13 mouse cellular contexts compared by ENCODE assay signal in the genomic region with DNA sequence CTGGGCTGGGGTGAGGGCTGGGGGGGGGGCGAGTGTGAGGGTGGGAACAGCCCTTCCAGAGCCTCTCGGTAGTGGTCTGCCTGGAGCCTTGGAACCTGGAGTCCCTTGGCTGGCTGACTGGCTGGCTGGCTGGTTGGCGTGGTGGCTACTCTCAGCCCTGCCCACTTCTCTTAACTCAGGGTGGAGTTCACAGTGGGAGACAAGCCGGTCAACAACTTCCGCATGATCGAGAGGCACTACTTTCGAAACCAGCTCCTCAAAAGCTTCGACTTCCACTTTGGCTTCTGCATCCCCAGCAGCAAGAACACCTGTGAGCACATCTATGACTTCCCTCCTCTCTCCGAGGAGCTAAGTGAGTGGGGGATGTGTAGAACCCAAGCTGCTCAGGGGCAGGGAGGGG. TPM values are rescaled to one million over a fixed set of nuclear protein-coding genes. Genes with fewer than 3 reads are reported as not detected.
DNase-seq lines count a peak whose midpoint lies in the region; ATAC-seq and TF ChIP-seq lines count a peak whose summit lies in the region.
"Had no signal": no experiment of that assay in that cellular context is flagged by ENCODE, and none has a peak within 500 bp of the region (broad histone marks: within the 10 kb centered on the region; RNA-seq: fewer than 3 reads in every experiment).

No protein-coding gene starts in this region.

- H3K9me3 ChIP-seq in E14TG2a.4 (ENCODE audit: low read length) = no peaks in the 10 kb centered on the region
- H3K9me3 ChIP-seq in liver, embryonic 15.5 days (replicated peaks) = no peaks in the 10 kb centered on the region
- H3K9me3 ChIP-seq: forebrain, embryonic 12.5 days; limb, embryonic 13.5 days had no signal

- ATAC-seq in liver, embryonic 15.5 days (ENCODE audit: insufficient read depth) = no peak
- peak; percentile 53 for ATAC-seq in megakaryocyte, adult 5-6 weeks (ENCODE audit: poor library complexity, severe bottlenecking)
- ATAC-seq: intestine, embryonic 16.5 days had no signal

- H3K9ac ChIP-seq in liver, embryonic 15.5 days = no peak overlapping the region
- H3K9ac ChIP-seq: forebrain, embryonic 12.5 days; limb, embryonic 13.5 days had no signal

- H3K4me1 ChIP-seq in E14TG2a.4 (replicated peaks; ENCODE audit: low read depth, low read length) = peaks cover 61% of the 10 kb centered on the region
- peaks cover 74% of the 10 kb centered on the region for H3K4me1 ChIP-seq in liver, embryonic 15.5 days (replicated peaks)

- H3K36me3 ChIP-seq in E14TG2a.4 (ENCODE audit: insufficient read depth, low read length) = peaks cover 24% of the 10 kb centered on the region
- H3K36me3 ChIP-seq in liver, embryonic 15.5 days (replicated peaks) = peaks cover 15% of the 10 kb centered on the region

- H3K27me3 ChIP-seq in E14TG2a.4 (ENCODE audit: insufficient read depth, low read length) = no peaks in the 10 kb centered on the region
- H3K27me3 ChIP-seq in liver, embryonic 15.5 days = no peaks in the 10 kb centered on the region
- H3K27me3 ChIP-seq: forebrain, embryonic 12.5 days; limb, embryonic 13.5 days had no signal

- no peak overlapping the region for H3K4me2 ChIP-seq in liver, embryonic 15.5 days
- H3K4me2 ChIP-seq: forebrain, embryonic 12.5 days; limb, embryonic 13.5 days had no signal

- H3K4me3 ChIP-seq in E14TG2a.4 (replicated peaks; ENCODE audit: low read length) = peak overlapping the region; percentile 65
- H3K4me3 ChIP-seq in liver, embryonic 15.5 days (replicated peaks) = no peak overlapping the region
- H3K4me3 ChIP-seq: forebrain, embryonic 12.5 days; limb, embryonic 13.5 days had no signal

- DNase-seq in heart, adult 11 months = peak; percentile 96
- DNase-seq in heart, postnatal 4 days = no peak
- no peak for DNase-seq in kidney, postnatal 14 days
- no peak for DNase-seq in left cerebral cortex, adult 8-10 months (ENCODE audit: low spot score in 2 of 2)
- DNase-seq in adipocyte (ENCODE audit: low spot score) = no peak
- DNase-seq: right cerebral cortex, postnatal 25 days had no signal

- 76% methylated on average over 9 of the region's 9 CpGs for WGBS in liver, embryonic 15.5 days (ENCODE audit: insufficient replicate concordance)

- TF ChIP-seq CTCF in E14TG2a.4 (conservative IDR thresholded peaks at IDR 0.05; ENCODE audit: low read length) = no peak

- H3K27ac ChIP-seq in liver, embryonic 15.5 days (replicated peaks) = peak overlapping the region; percentile 76
- H3K27ac ChIP-seq: forebrain, embryonic 12.5 days; limb, embryonic 13.5 days had no signal

RNA-seq across cellular contexts. Expression of gene Unc119, which starts 4.6 kb away (rescaled TPM):
- 10 to 100 TPM; 13.5 to 14.6 TPM for total RNA-seq in heart, postnatal 4 days (2021)
- polyA plus RNA-seq in liver, embryonic 15.5 days (2015; fragmentation: Nextera tagmentation; extraction: Ambion mirVana) = 27.4 and 29.4 TPM in 2 replicates
- 94.0 and 96.6 TPM in 2 replicates for total RNA-seq in megakaryocyte, adult 5-6 weeks (2015)
- total RNA-seq in megakaryocyte, adult 5-6 weeks (2017) = 54.2 and 56.7 TPM in 2 replicates
- 10 to 100 TPM; 28.5 to 34.5 (median 30.6) TPM for total RNA-seq in left cerebral cortex, adult 8-10 months (2022)

RNA-seq across cellular contexts. Expression of gene Pigs, which starts 19.7 kb away (rescaled TPM):
- 10 to 100 TPM; 27.0 to 27.2 TPM for total RNA-seq in heart, postnatal 4 days (2021)
- 31.1 and 33.3 TPM in 2 replicates for polyA plus RNA-seq in liver, embryonic 15.5 days (2015; fragmentation: Nextera tagmentation; extraction: Ambion mirVana)
- 31.8 and 33.5 TPM in 2 replicates for total RNA-seq in megakaryocyte, adult 5-6 weeks (2015)
- 21.5 and 22.4 TPM in 2 replicates for total RNA-seq in megakaryocyte, adult 5-6 weeks (2017)
- total RNA-seq in left cerebral cortex, adult 8-10 months (2022) = 10 to 100 TPM; 57.1 to 62.1 (median 59.4) TPM

RNA-seq across cellular contexts. Expression of gene Aldoc, which starts 25.1 kb away (rescaled TPM):
- total RNA-seq in heart, postnatal 4 days (2021) = 1 to 10 TPM; 3.3 to 3.6 TPM
- polyA plus RNA-seq in liver, embryonic 15.5 days (2015; fragmentation: Nextera tagmentation; extraction: Ambion mirVana) = 10.5 and 13.3 TPM in 2 replicates
- total RNA-seq in megakaryocyte, adult 5-6 weeks (2015) = 0.62 and 1.7 TPM in 2 replicates
- 1.0 and 1.6 TPM in 2 replicates for total RNA-seq in megakaryocyte, adult 5-6 weeks (2017)
- 100 to 1,000 TPM; 784 to 869 (median 811) TPM for total RNA-seq in left cerebral cortex, adult 8-10 months (2022)

RNA-seq across cellular contexts. Expression of gene Foxn1, which starts 38.5 kb away (rescaled TPM):
- not detected for total RNA-seq in heart, postnatal 4 days (2021)
- not detected in 2 replicates for polyA plus RNA-seq in liver, embryonic 15.5 days (2015; fragmentation: Nextera tagmentation; extraction: Ambion mirVana)
- total RNA-seq in megakaryocyte, adult 5-6 weeks (2015) = not detected in 2 replicates
- total RNA-seq in megakaryocyte, adult 5-6 weeks (2017) = not detected in 2 replicates
- total RNA-seq in left cerebral cortex, adult 8-10 months (2022) = under 1 TPM in 2 of 4 experiments, not detected in 2; 0.11 to 0.19 TPM
- total RNA-seq: layer of hippocampus, postnatal 25 days had no signal
- polyA plus RNA-seq: forebrain, embryonic 12.5 days; intestine, embryonic 16.5 days had no signal

RNA-seq across cellular contexts. Expression of gene Spag5, which starts 46.6 kb away (rescaled TPM):
- 10 to 100 TPM; 32.6 to 33.2 TPM for total RNA-seq in heart, postnatal 4 days (2021)
- 34.8 and 35.0 TPM in 2 replicates for polyA plus RNA-seq in liver, embryonic 15.5 days (2015; fragmentation: Nextera tagmentation; extraction: Ambion mirVana)
- total RNA-seq in megakaryocyte, adult 5-6 weeks (2015) = 23.6 and 31.6 TPM in 2 replicates
- total RNA-seq in megakaryocyte, adult 5-6 weeks (2017) = 60.7 and 63.2 TPM in 2 replicates
- 10 to 100 TPM in 1 of 4 experiments, 1 to 10 TPM in 3; 6.8 to 11.9 (median 7.1) TPM for total RNA-seq in left cerebral cortex, adult 8-10 months (2022)

Comparison
In these comparisons a context has a peak if more than half of its experiments do, and no peak if none do; other contexts are left out.
1. RNA of gene Aldoc, which starts 25.1 kb away (total RNA-seq): 784 to 869 TPM in left cerebral cortex, adult 8-10 months; 3.3 to 3.6 TPM in heart, postnatal 4 days and 0.62 to 1.7 TPM in megakaryocyte, adult 5-6 weeks; every median in the first group is over 100 times any median in the second.